Comparison of ENCODE assay signal across 21 mouse cellular contexts in genomic region chr11:102246871-102247270, GRCm38 (mm10). TPM values are rescaled to one million over a fixed set of nuclear protein-coding genes. Genes with fewer than 3 reads are reported as not detected.
DNase-seq lines count a peak whose midpoint lies in the region; ATAC-seq and TF ChIP-seq lines count a peak whose summit lies in the region.
"Had no signal": no experiment of that assay in that cellular context is flagged by ENCODE, and none has a peak within 500 bp of the region (broad histone marks: within the 10 kb centered on the region; RNA-seq: fewer than 3 reads in every experiment).

No protein-coding gene starts in this region.

- H3K27me3 ChIP-seq in kidney, postnatal 0 days (ENCODE audit: insufficient read depth, low read length): no peaks in the 10 kb centered on the region
- peaks cover 19% of the 10 kb centered on the region for H3K27me3 ChIP-seq in CH12.LX (replicated peaks)
- H3K27me3 ChIP-seq: midbrain, embryonic 15.5 days; stomach, embryonic 15.5 days had no signal

- H3K36me3 ChIP-seq in kidney, postnatal 0 days (ENCODE audit: insufficient read depth, low read length): no peaks in the 10 kb centered on the region
- H3K36me3 ChIP-seq in CH12.LX (replicated peaks in 1 of 2; ENCODE audit: control insufficient read depth in 1 of 2, insufficient read depth in 1 of 2, low read length in 1 of 2): peaks cover 3 to 15% of the 10 kb centered on the region in 2 experiments
- H3K36me3 ChIP-seq: midbrain, embryonic 15.5 days; stomach, embryonic 15.5 days had no signal

- in situ Hi-C loops in CH12.LX (cut with MboI; ENCODE audit: low pct_ligation_motif_present, low pct_unique_long_range_greater_than_20kb, low sequenced_read_pairs): no loop called here

- H3K4me3 ChIP-seq in kidney, postnatal 0 days (replicated peaks; ENCODE audit: low read depth, low read length): no peak overlapping the region
- no peak overlapping the region for H3K4me3 ChIP-seq in CH12.LX (replicated peaks in 1 of 3; ENCODE audit: low read depth in 2 of 3, low read length in 2 of 3, poor library complexity in 1 of 3)
- H3K4me3 ChIP-seq: forebrain, embryonic 10.5 days; limb, embryonic 13.5 days; midbrain, embryonic 15.5 days; stomach, embryonic 15.5 days had no signal

- no peak overlapping the region for H3K4me2 ChIP-seq in kidney, postnatal 0 days (ENCODE audit: low read length)
- no peak overlapping the region for H3K4me2 ChIP-seq in CH12.LX (ENCODE audit: insufficient read depth, low read depth, poor library complexity, severe bottlenecking)
- H3K4me2 ChIP-seq: heart, embryonic 11.5 days; limb, embryonic 13.5 days; midbrain, embryonic 15.5 days had no signal

- H3K4me1 ChIP-seq in kidney, postnatal 0 days (replicated peaks; ENCODE audit: insufficient read depth, low read length): peaks cover 16% of the 10 kb centered on the region; the same call in 1 of the 2 replicates
- H3K4me1 ChIP-seq in CH12.LX (ENCODE audit: control insufficient read depth in 1 of 2, insufficient read depth in 2 of 2): peaks cover 8 to 28% of the 10 kb centered on the region in 2 experiments

- H3K27ac ChIP-seq in kidney, postnatal 0 days: no peak overlapping the region
- no peak overlapping the region for H3K27ac ChIP-seq in CH12.LX (ENCODE audit: insufficient read depth, low read depth)
- H3K27ac ChIP-seq: forebrain, embryonic 10.5 days; limb, embryonic 13.5 days; midbrain, embryonic 15.5 days had no signal

- no peaks in the 10 kb centered on the region for H3K9me3 ChIP-seq in kidney, postnatal 0 days (replicated peaks; ENCODE audit: low read length)
- H3K9me3 ChIP-seq in CH12.LX (replicated peaks; ENCODE audit: low read length): peaks cover 6% of the 10 kb centered on the region
- H3K9me3 ChIP-seq: forebrain, embryonic 10.5 days; limb, embryonic 13.5 days; midbrain, embryonic 15.5 days; stomach, embryonic 15.5 days had no signal

- peaks cover 3% of the 10 kb centered on the region; the same call in 1 of the 2 replicates for H3K79me2 ChIP-seq in CH12.LX (replicated peaks; ENCODE audit: control insufficient read depth, extremely low read depth, insufficient read depth, poor library complexity, severe bottlenecking)

- WGBS in kidney, postnatal 0 days: 88% methylated on average over 4 of the region's 4 CpGs

- no peak for TF ChIP-seq POLR2A in CH12.LX (IDR thresholded peaks at IDR 0.05; ENCODE audit: low read depth, low read length)
- no peak for TF ChIP-seq POLR2A in brain, embryonic 14.5 days (IDR thresholded peaks at IDR 0.05; ENCODE audit: borderline replicate concordance, extremely low read depth, insufficient read depth, insufficient read length, poor library complexity, severe bottlenecking)

- no peak; the same call in none of the 2 replicates for TF ChIP-seq RAD21 in CH12.LX (IDR thresholded peaks at IDR 0.05; ENCODE audit: low read depth, low read length)

- no peak for TF ChIP-seq EP300 in CH12.LX (IDR thresholded peaks at IDR 0.05; ENCODE audit: low read length)

- no peak for ATAC-seq in CD4-positive, CD25-positive, alpha-beta regulatory T cell, adult 4 months
- no peak for ATAC-seq in kidney, postnatal 0 days (replicated peaks; ENCODE audit: low FRiP score, low read depth)
- no peak for ATAC-seq in erythroblast, adult 5-6 weeks (replicated peaks; ENCODE audit: low FRiP score, poor library complexity, severe bottlenecking)
- ATAC-seq: intestine, embryonic 16.5 days; midbrain, embryonic 15.5 days had no signal

- no peak overlapping the region for H3K9ac ChIP-seq in kidney, postnatal 0 days (ENCODE audit: low read depth, low read length)
- no peak overlapping the region for H3K9ac ChIP-seq in CH12.LX (ENCODE audit: insufficient read depth, low read depth)
- H3K9ac ChIP-seq: limb, embryonic 13.5 days; midbrain, embryonic 15.5 days; stomach, embryonic 15.5 days had no signal

- DNase-seq in CD4-positive, CD25-positive, alpha-beta regulatory T cell, adult 2 months (ENCODE audit: low read depth, low spot score): peak; percentile 31
- DNase-seq in kidney, postnatal 0 days (ENCODE audit: low spot score): no peak
- no peak for DNase-seq in kidney, postnatal 25 days
- DNase-seq in CH12.LX (ENCODE audit: extremely low read depth): no peak
- DNase-seq in brain, embryonic 14.5 days (ENCODE audit: low read depth): no peak
- no peak for DNase-seq in heart, adult 11 months
- DNase-seq: cerebellum, adult 8-10 months; embryo, embryonic 11 days; heart, postnatal 4 days; kidney, postnatal 4 days; lung, postnatal 14 days; thymus, postnatal 14 days had no signal

- dilution Hi-C loops in CH12.LX (cut with MboI; ENCODE audit: extremely low pct_ligation_motif_present, extremely low pct_unique_long_range_greater_than_20kb, low sequenced_read_pairs): no loop called here

- TF ChIP-seq CTCF in kidney, postnatal 0 days (IDR thresholded peaks at IDR 0.05; ENCODE audit: low read depth): peak; percentile 46
- peak in 1 of 2 experiments; percentile 47; a peak in 2 of 4 replicates for TF ChIP-seq CTCF in CH12.LX (conservative IDR thresholded peaks at IDR 0.05 in 1 of 2, IDR thresholded peaks at IDR 0.05 in 1 of 2; ENCODE audit: low read depth in 2 of 2, low read length in 2 of 2)
- TF ChIP-seq CTCF in brain, embryonic 14.5 days (IDR thresholded peaks at IDR 0.05; ENCODE audit: borderline replicate concordance, extremely low read depth, insufficient read depth, insufficient read length): peak; percentile 12; the same call in 1 of the 2 replicates

TF ChIP-seq in CH12.LX, 34 proteins besides CTCF, POLR2A, EP300 and RAD21:
- no peak for TF ChIP-seq MAX (IDR thresholded peaks at IDR 0.05; ENCODE audit: low read length)
- 0 out of 2 replicates have a peak, but pooled peaks have one; percentile 13 for TF ChIP-seq ZNF384 (IDR thresholded peaks at IDR 0.05; ENCODE audit: low read depth, low read length)
- peak; percentile 18; the same call in 1 of the 2 replicates for TF ChIP-seq SMC3 (IDR thresholded peaks at IDR 0.05; ENCODE audit: low read depth, low read length)
- TF ChIP-seq CHD1 (IDR thresholded peaks at IDR 0.05; ENCODE audit: low read depth, low read length): no peak

RNA-seq across cellular contexts. Expression of gene BC030867, which starts 1.8 kb away (rescaled TPM):
- polyA plus RNA-seq in CD4-positive, CD25-positive, alpha-beta regulatory T cell, adult 4 months (2017; shearing (Covaris generic)): 1 to 10 TPM in 1 of 2 experiments, under 1 TPM in 1; 0.40 to 1.8 TPM
- 6.3 and 9.2 TPM in 2 replicates for polyA plus RNA-seq in kidney, postnatal 0 days (2015; fragmentation: Nextera tagmentation; extraction: Ambion mirVana)
- total RNA-seq in CH12.LX (2012; rRNA removed) (25.6 and 26.2 TPM in 2 replicates), CH12.LX (2014; rRNA removed) (9.7 and 11.4 TPM in 2 replicates)
- 34.0 and 35.2 TPM in 2 replicates for polyA plus RNA-seq in CH12.LX (2012; ENCODE audit: insufficient read length, low read depth)
- polyA plus RNA-seq in brain, embryonic 14.5 days (2012; rRNA removed): 5.0 and 8.2 TPM in 2 replicates
- total RNA-seq in erythroblast, adult 5-6 weeks (2015; ENCODE audit: low replicate concordance): 3.8 and 5.0 TPM in 2 replicates
- total RNA-seq in erythroblast, adult 5-6 weeks (2017; ENCODE audit: low replicate concordance): 4.1 and 7.2 TPM in 2 replicates

RNA-seq across cellular contexts. Expression of gene Hdac5, which starts 16.9 kb away (rescaled TPM):
- polyA plus RNA-seq in CD4-positive, CD25-positive, alpha-beta regulatory T cell, adult 4 months (2017; shearing (Covaris generic)): 10 to 100 TPM in 1 of 2 experiments, 1 to 10 TPM in 1; 6.5 to 12.3 TPM
- 38.1 and 39.3 TPM in 2 replicates for polyA plus RNA-seq in kidney, postnatal 0 days (2015; fragmentation: Nextera tagmentation; extraction: Ambion mirVana)
- 49.6 and 49.9 TPM in 2 replicates for total RNA-seq in CH12.LX (2012; rRNA removed)
- total RNA-seq in CH12.LX (2014; rRNA removed): 23.3 and 24.9 TPM in 2 replicates
- 46.4 and 53.9 TPM in 2 replicates for polyA plus RNA-seq in CH12.LX (2012; ENCODE audit: insufficient read length, low read depth)
- polyA plus RNA-seq in brain, embryonic 14.5 days (2012; rRNA removed): 147 and 153 TPM in 2 replicates
- total RNA-seq in erythroblast, adult 5-6 weeks (2015; ENCODE audit: low replicate concordance): 3.7 and 10.2 TPM in 2 replicates
- total RNA-seq in erythroblast, adult 5-6 weeks (2017; ENCODE audit: low replicate concordance): 13.3 and 17.3 TPM in 2 replicates

RNA-seq across cellular contexts. Expression of gene Asb16, which starts 21.7 kb away (rescaled TPM):
- polyA plus RNA-seq in CD4-positive, CD25-positive, alpha-beta regulatory T cell, adult 4 months (2017; shearing (Covaris generic)): not detected
- polyA plus RNA-seq in kidney, postnatal 0 days (2015; fragmentation: Nextera tagmentation; extraction: Ambion mirVana): 0.09 TPM in 1 of 2 replicates, not detected in the other
- 0.04 TPM in 1 of 2 replicates, not detected in the other for total RNA-seq in CH12.LX (2012; rRNA removed)
- not detected in 2 replicates for total RNA-seq in CH12.LX (2014; rRNA removed)
- not detected in 2 replicates for polyA plus RNA-seq in CH12.LX (2012; ENCODE audit: insufficient read length, low read depth)
- polyA plus RNA-seq in brain, embryonic 14.5 days (2012; rRNA removed): 0.25 and 0.56 TPM in 2 replicates
- not detected in 2 replicates for total RNA-seq in erythroblast, adult 5-6 weeks (2015; ENCODE audit: low replicate concordance)
- total RNA-seq in erythroblast, adult 5-6 weeks (2017; ENCODE audit: low replicate concordance): not detected in 2 replicates
- polyA plus RNA-seq: neural tube, embryonic 11.5 days; stomach, embryonic 15.5 days had no signal

RNA-seq across cellular contexts. Expression of gene Tmub2, which starts 37.9 kb away (rescaled TPM):
- polyA plus RNA-seq in CD4-positive, CD25-positive, alpha-beta regulatory T cell, adult 4 months (2017; shearing (Covaris generic)): 10 to 100 TPM; 64.7 to 80.5 TPM
- polyA plus RNA-seq in kidney, postnatal 0 days (2015; fragmentation: Nextera tagmentation; extraction: Ambion mirVana): 46.1 and 49.1 TPM in 2 replicates
- 27.8 and 31.0 TPM in 2 replicates for total RNA-seq in CH12.LX (2012; rRNA removed)
- 24.8 and 27.0 TPM in 2 replicates for total RNA-seq in CH12.LX (2014; rRNA removed)
- 32.4 and 32.9 TPM in 2 replicates for polyA plus RNA-seq in CH12.LX (2012; ENCODE audit: insufficient read length, low read depth)
- polyA plus RNA-seq in brain, embryonic 14.5 days (2012; rRNA removed): 74.7 and 88.3 TPM in 2 replicates
- 15.9 and 17.1 TPM in 2 replicates for total RNA-seq in erythroblast, adult 5-6 weeks (2015; ENCODE audit: low replicate concordance)
- 17.0 and 28.0 TPM in 2 replicates for total RNA-seq in erythroblast, adult 5-6 weeks (2017; ENCODE audit: low replicate concordance)

RNA-seq across cellular contexts. Expression of gene Atxn7l3, which starts 49.6 kb away (rescaled TPM):
- 1 to 10 TPM; 7.2 to 7.3 TPM for polyA plus RNA-seq in CD4-positive, CD25-positive, alpha-beta regulatory T cell, adult 4 months (2017; shearing (Covaris generic))
- 9.6 and 9.7 TPM in 2 replicates for polyA plus RNA-seq in kidney, postnatal 0 days (2015; fragmentation: Nextera tagmentation; extraction: Ambion mirVana)
- total RNA-seq in CH12.LX (2012; rRNA removed) (46.6 and 51.3 TPM in 2 replicates), CH12.LX (2014; rRNA removed) (38.3 and 40.7 TPM in 2 replicates)
- polyA plus RNA-seq in CH12.LX (2012; ENCODE audit: insufficient read length, low read depth): 52.0 and 59.0 TPM in 2 replicates
- polyA plus RNA-seq in brain, embryonic 14.5 days (2012; rRNA removed): 116 and 130 TPM in 2 replicates
- 6.3 and 10.4 TPM in 2 replicates for total RNA-seq in erythroblast, adult 5-6 weeks (2015; ENCODE audit: low replicate concordance)
- 5.7 and 9.3 TPM in 2 replicates for total RNA-seq in erythroblast, adult 5-6 weeks (2017; ENCODE audit: low replicate concordance)
